Mouse (Mus musculus): ENCODE results near the gene Acta2.

- TF ChIP-seq CTCF (IDR thresholded peaks at IDR 0.05; ENCODE audit: borderline replicate concordance, extremely low read depth, insufficient read depth, insufficient read length) (no peak), POLR2A (IDR thresholded peaks at IDR 0.05; ENCODE audit: borderline replicate concordance, extremely low read depth, insufficient read depth, insufficient read length, poor library complexity, severe bottlenecking) (no peak)
Observed at GRCm38 (mm10) chr19:34191645-34192007, 63.8 kb downstream of the Acta2 start.
